16 mouse cellular contexts compared by ENCODE assay signal in genomic region chr11:116650811-116651210, GRCm38 (mm10). TPM values are rescaled to one million over a fixed set of nuclear protein-coding genes. Genes with fewer than 3 reads are reported as not detected.
"Had no signal": no experiment of that assay in that cellular context is flagged by ENCODE, and none has a peak within 500 bp of the region (broad histone marks: within the 10 kb centered on the region; RNA-seq: fewer than 3 reads in every experiment).

No protein-coding gene starts in this region.

- H3K27ac ChIP-seq: limb, embryonic 15.5 days; liver, embryonic 12.5 days; midbrain, embryonic 15.5 days; neural tube, embryonic 12.5 days had no signal

- DNase-seq: kidney, postnatal 10 days; lung, embryonic 14.5 days; lung, postnatal 10 days; lung, postnatal 4 days; retina, postnatal 1 day; right cerebral cortex, postnatal 4 days; spleen, adult 18-20 months; thymus, adult 18-20 months; thymus, postnatal 14 days had no signal

- H3K4me3 ChIP-seq: limb, embryonic 15.5 days; liver, embryonic 12.5 days; midbrain, embryonic 15.5 days; neural tube, embryonic 12.5 days had no signal

RNA-seq across cellular contexts. Expression of gene Prcd, which starts 2.5 kb away (rescaled TPM):
- total RNA-seq: megakaryocyte, adult 5-6 weeks; monocyte, adult 5-6 weeks; neutrophil, adult 5-6 weeks had no signal

RNA-seq across cellular contexts. Expression of gene Cygb, which starts 3.3 kb away (rescaled TPM):
- total RNA-seq: megakaryocyte, adult 5-6 weeks; monocyte, adult 5-6 weeks had no signal
